Mouse (Mus musculus) hindbrain, embryonic 12.5 days (tissue): ENCODE results near the gene Btn1a1. TPM values are rescaled to one million over a fixed set of nuclear protein-coding genes. Genes with fewer than 3 reads are reported as not detected.

Experiments used
- ATAC-seq: fragments of 200-750 bp; cut with Nextera tagmentation; 2 replicates; pipeline ENCODE4 v1.8.0; 2017; ENCODE audit warnings: moderate TSS enrichment; ENCODE audit not compliant: low FRiP score
- H3K27ac ChIP-seq: fragments of 300-500 bp; sonication (generic); 2 replicates; pipeline ENCODE4 v1.5.1; 2016; ENCODE audit warnings: mild to moderate bottlenecking
- H3K27me3 ChIP-seq: fragments of 300-500 bp; sonication (generic); 2 replicates; pipeline ENCODE4 v1.6.1; 2016; ENCODE audit warnings: mild to moderate bottlenecking
- H3K36me3 ChIP-seq: fragments of 300-500 bp; sonication (generic); 2 replicates; pipeline ENCODE4 v1.6.1; 2016; ENCODE audit warnings: mild to moderate bottlenecking
- H3K4me1 ChIP-seq: fragments of 300-500 bp; sonication (generic); 2 replicates; pipeline ENCODE4 v1.6.1; 2016
- H3K4me2 ChIP-seq: fragments of 300-500 bp; sonication (generic); replicated peaks from 2 replicates; pipeline ENCODE4 v1.6.1; 2016; ENCODE audit warnings: mild to moderate bottlenecking
- H3K4me3 ChIP-seq: fragments of 300-500 bp; sonication (generic); 2 replicates; pipeline ENCODE4 v1.5.1; 2016; ENCODE audit warnings: mild to moderate bottlenecking
- H3K9ac ChIP-seq: fragments of 300-500 bp; sonication (generic); 2 replicates; pipeline ENCODE4 v1.6.1; 2016; ENCODE audit warnings: mild to moderate bottlenecking, moderate library complexity
- H3K9me3 ChIP-seq: fragments of 300-500 bp; sonication (generic); replicated peaks from 2 replicates; pipeline ENCODE4 v1.6.1; 2016; ENCODE audit warnings: mild to moderate bottlenecking
- WGBS: fragments of 180-500 bp; shearing (Covaris S2); methylation state at CpG from one replicate; pipeline ENCODE4 v1.1.7; 2016; 5-methylcytosine and 5-hydroxymethylcytosine counted together
- polyA plus RNA-seq: library from polyadenylated mRNA; unstranded; fragments of >200 nt; fragmentation: Nextera tagmentation; extraction: Ambion mirVana; gene quantifications from 2 replicates; pipeline ENCODE4 v1.2.1, GENCODE M21; 2016

The Btn1a1 gene
- polyA plus RNA-seq, 1 experiment from 2014 or later, result not detected

GRCm38 (mm10) chr13:23435676-23436075 lies 30.0 kb downstream of the Btn1a1 start:
- H3K4me3 ChIP-seq, result peak overlapping the region; percentile 38
- no peaks in the 10 kb centered on the region for H3K9me3 ChIP-seq
- H3K36me3 ChIP-seq, result no peaks in the 10 kb centered on the region
- H3K9ac ChIP-seq, result peak overlapping the region; percentile 47
- H3K27ac ChIP-seq, result no peak overlapping the region
- 1% methylated on average over 12 of the region's 12 CpGs for WGBS
- H3K27me3 ChIP-seq, result no peaks in the 10 kb centered on the region
- H3K4me1 ChIP-seq, result 0 out of 2 replicates have a peak, but pooled peaks cover 9% of the 10 kb centered on the region
- ATAC-seq, result no peak
- H3K4me2 ChIP-seq, result peak overlapping the region; percentile 60

GRCm38 (mm10) chr13:23435241-23435640 lies 30.5 kb downstream of the Btn1a1 start:
- H3K9ac ChIP-seq, result no peak overlapping the region
- H3K4me3 ChIP-seq, result peak overlapping the region; percentile 38
- H3K4me2 ChIP-seq, result peak overlapping the region; percentile 60
- no peaks in the 10 kb centered on the region for H3K36me3 ChIP-seq
- H3K9me3 ChIP-seq, result no peaks in the 10 kb centered on the region
- 17% methylated on average over 4 of the region's 4 CpGs for WGBS
- 0 out of 2 replicates have a peak, but pooled peaks cover 9% of the 10 kb centered on the region for H3K4me1 ChIP-seq
- H3K27ac ChIP-seq, result no peak overlapping the region
- no peaks in the 10 kb centered on the region for H3K27me3 ChIP-seq
- no peak for ATAC-seq

- H3K36me3 ChIP-seq, result no peaks in the 10 kb centered on the region
- WGBS, result 8% methylated on average over 7 of the region's 7 CpGs
- H3K4me3 ChIP-seq, result no peak overlapping the region
- no peaks in the 10 kb centered on the region for H3K27me3 ChIP-seq
- no peak overlapping the region for H3K27ac ChIP-seq
- ATAC-seq, result no peak
- H3K9me3 ChIP-seq, result no peaks in the 10 kb centered on the region
- H3K4me1 ChIP-seq, result peaks cover 13% of the 10 kb centered on the region; the same call in 1 of the 2 replicates
- peak overlapping the region; percentile 25 for H3K4me2 ChIP-seq
- no peak overlapping the region for H3K9ac ChIP-seq
These were observed 31.3 kb downstream of the Btn1a1 start for GRCm38 (mm10) chr13:23434426-23434825.

- Histone ChIP-seq H3K9ac (no peak overlapping the region), H3K9me3 (no peaks in the 10 kb centered on the region), H3K4me3 (no peak overlapping the region), H3K4me1 (peaks cover 13% of the 10 kb centered on the region; the same call in 1 of the 2 replicates), H3K36me3 (no peaks in the 10 kb centered on the region), H3K27me3 (no peaks in the 10 kb centered on the region), H3K27ac (no peak overlapping the region), H3K4me2 (no peak overlapping the region)
- ATAC-seq, result no peak
- WGBS, result 55% methylated on average over 5 of the region's 5 CpGs
These were observed 31.9 kb downstream of the Btn1a1 start for GRCm38 (mm10) chr13:23433801-23434200.

GRCm38 (mm10) chr13:23433206-23433605 lies 32.5 kb downstream of the Btn1a1 start:
- Histone ChIP-seq H3K4me2 (peak overlapping the region; percentile 60), H3K36me3 (no peaks in the 10 kb centered on the region), H3K27me3 (no peaks in the 10 kb centered on the region), H3K4me3 (peak overlapping the region; percentile 54), H3K9me3 (no peaks in the 10 kb centered on the region), H3K27ac (no peak overlapping the region), H3K4me1 (peaks cover 13% of the 10 kb centered on the region; the same call in 1 of the 2 replicates), H3K9ac (no peak overlapping the region)
- 17% methylated on average over 5 of the region's 5 CpGs for WGBS
- ATAC-seq, result no peak

GRCm38 (mm10) chr13:23432562-23433201 lies 33.0 kb downstream of the Btn1a1 start:
- peaks cover 13% of the 10 kb centered on the region; the same call in 1 of the 2 replicates for H3K4me1 ChIP-seq

GRCm38 (mm10) chr13:23431351-23431771 lies 34.3 kb downstream of the Btn1a1 start:
- under 1% methylated on average over 15 of the region's 15 CpGs for whole genome bisulfite sequencing

More at GRCm38 (mm10) chr13:23432562-23433201, 33.0 kb downstream of the Btn1a1 start:
- no peaks in the 10 kb centered on the region for H3K9me3 ChIP-seq
- no peaks in the 10 kb centered on the region for H3K36me3 ChIP-seq
- H3K9ac ChIP-seq, result peak overlapping the region; percentile 50; the same call in 1 of the 2 replicates
- peak; percentile 90 for ATAC-seq
- H3K27me3 ChIP-seq, result no peaks in the 10 kb centered on the region
- under 1% methylated on average over 28 of the region's 28 CpGs for WGBS
- H3K4me3 ChIP-seq, result peak overlapping the region; percentile 54
- H3K4me2 ChIP-seq, result peak overlapping the region; percentile 60
- H3K27ac ChIP-seq, result peak overlapping the region; percentile 30

GRCm38 (mm10) chr13:23430734-23431133 lies 35.0 kb downstream of the Btn1a1 start:
- Histone ChIP-seq H3K9ac (peak overlapping the region; percentile 68), H3K27ac (peak overlapping the region; percentile 91), H3K9me3 (no peaks in the 10 kb centered on the region), H3K4me3 (peak overlapping the region; percentile 54), H3K4me1 (peaks cover 9% of the 10 kb centered on the region; the same call in 1 of the 2 replicates), H3K36me3 (no peaks in the 10 kb centered on the region), H3K27me3 (no peaks in the 10 kb centered on the region), H3K4me2 (peak overlapping the region; percentile 60)
- peak; percentile 66 for ATAC-seq
- WGBS, result under 1% methylated on average over 17 of the region's 17 CpGs

More at GRCm38 (mm10) chr13:23431351-23431771, 34.3 kb downstream of the Btn1a1 start:
- H3K9ac ChIP-seq, result peak overlapping the region; percentile 68
- no peaks in the 10 kb centered on the region for H3K36me3 ChIP-seq
- peak overlapping the region; percentile 54 for H3K4me3 ChIP-seq
- H3K27me3 ChIP-seq, result no peaks in the 10 kb centered on the region
- peak; percentile 79 for ATAC-seq
- H3K9me3 ChIP-seq, result no peaks in the 10 kb centered on the region
- H3K4me1 ChIP-seq, result peaks cover 11% of the 10 kb centered on the region; the same call in 1 of the 2 replicates
- H3K4me2 ChIP-seq, result peak overlapping the region; percentile 60
- peak overlapping the region; percentile 91 for H3K27ac ChIP-seq

GRCm38 (mm10) chr13:23429771-23430380 lies 35.8 kb downstream of the Btn1a1 start:
- H3K4me1 ChIP-seq, result peaks cover 9% of the 10 kb centered on the region; the same call in 1 of the 2 replicates
- H3K27me3 ChIP-seq, result no peaks in the 10 kb centered on the region
- H3K9me3 ChIP-seq, result no peaks in the 10 kb centered on the region
- H3K4me2 ChIP-seq, result peak overlapping the region; percentile 60
- peak overlapping the region; percentile 54 for H3K4me3 ChIP-seq
- no peak for ATAC-seq
- H3K27ac ChIP-seq, result no peak overlapping the region; the same call in 1 of the 2 replicates
- H3K36me3 ChIP-seq, result no peaks in the 10 kb centered on the region
- H3K9ac ChIP-seq, result peak overlapping the region; percentile 68; the same call in 1 of the 2 replicates
- 42% methylated on average over 10 of the region's 10 CpGs for WGBS

GRCm38 (mm10) chr13:23428166-23428993 lies 37.3 kb downstream of the Btn1a1 start:
- no peak for ATAC-seq
- Histone ChIP-seq H3K9me3 (no peaks in the 10 kb centered on the region), H3K27me3 (no peaks in the 10 kb centered on the region), H3K4me1 (peaks cover 12% of the 10 kb centered on the region), H3K36me3 (no peaks in the 10 kb centered on the region), H3K4me3 (no peak overlapping the region), H3K9ac (no peak overlapping the region), H3K4me2 (no peak overlapping the region), H3K27ac (no peak overlapping the region)
- WGBS, result 59% methylated on average over 16 of the region's 16 CpGs

GRCm38 (mm10) chr13:23427401-23427910 lies 38.2 kb downstream of the Btn1a1 start:
- Histone ChIP-seq H3K9me3 (no peaks in the 10 kb centered on the region), H3K4me1 (peaks cover 17% of the 10 kb centered on the region), H3K27ac (no peak overlapping the region), H3K9ac (no peak overlapping the region), H3K27me3 (no peaks in the 10 kb centered on the region), H3K4me3 (no peak overlapping the region), H3K36me3 (0 out of 2 replicates have a peak, but pooled peaks cover under 1% of the 10 kb centered on the region), H3K4me2 (no peak overlapping the region)
- no peak for ATAC-seq
- 61% methylated on average over 10 of the region's 10 CpGs for WGBS
